Mouse (Mus musculus): ENCODE measurements around the gene Apol7b. TPM values are rescaled to one million over a fixed set of nuclear protein-coding genes. Genes with fewer than 3 reads are reported as not detected.
"Not testable (repeated sequence)": the region's sequence is repeated elsewhere in the genome, so short reads cannot be mapped to it uniquely, and the experiment has no call there.

Apol7b gene
- not detected in 2 replicates for polyA plus RNA-seq (2011; ENCODE audit: insufficient read depth, insufficient read length, low read depth, missing spikeins)

DNA sequence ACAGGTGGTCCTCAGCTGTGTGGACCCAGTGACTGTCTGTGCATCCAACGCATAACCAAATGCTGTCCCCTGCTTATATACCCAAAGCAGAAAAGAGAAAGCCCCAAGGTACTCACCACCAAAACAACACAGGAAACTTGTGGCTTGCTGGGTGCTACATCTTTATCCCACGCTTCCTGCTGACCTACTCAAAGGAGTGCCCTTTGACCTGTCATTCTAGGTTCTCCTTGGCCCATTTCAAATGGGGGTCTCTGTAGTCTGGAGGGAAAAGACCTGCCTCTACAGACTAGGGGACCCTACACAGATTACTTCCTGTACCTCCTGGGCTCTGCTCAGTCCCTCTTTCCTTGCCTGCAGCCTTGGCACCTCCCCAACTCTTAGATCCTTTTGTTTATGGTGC lies at the start of gene Apol7b:
Apol7b (minus strand) TSS at position 101 of the 400 bp plus-strand sequence.
- not testable (repeated sequence) for H3K36me3 ChIP-seq (ENCODE audit: control insufficient read depth, insufficient read depth, low read length, poor library complexity, severe bottlenecking); H3K4me3 ChIP-seq (ENCODE audit: low read depth, low read length); H3K9ac ChIP-seq (ENCODE audit: low read depth, poor library complexity, severe bottlenecking); H3K27ac ChIP-seq (ENCODE audit: insufficient read depth, low read length); H3K4me1 ChIP-seq (ENCODE audit: control insufficient read depth, insufficient read depth, low read length); H3K9me3 ChIP-seq (replicated peaks; ENCODE audit: control insufficient read depth, insufficient read depth, low read length, poor library complexity, severe bottlenecking); H3K27me3 ChIP-seq (ENCODE audit: control insufficient read depth, insufficient read depth, low read length, poor library complexity, severe bottlenecking)

DNA sequence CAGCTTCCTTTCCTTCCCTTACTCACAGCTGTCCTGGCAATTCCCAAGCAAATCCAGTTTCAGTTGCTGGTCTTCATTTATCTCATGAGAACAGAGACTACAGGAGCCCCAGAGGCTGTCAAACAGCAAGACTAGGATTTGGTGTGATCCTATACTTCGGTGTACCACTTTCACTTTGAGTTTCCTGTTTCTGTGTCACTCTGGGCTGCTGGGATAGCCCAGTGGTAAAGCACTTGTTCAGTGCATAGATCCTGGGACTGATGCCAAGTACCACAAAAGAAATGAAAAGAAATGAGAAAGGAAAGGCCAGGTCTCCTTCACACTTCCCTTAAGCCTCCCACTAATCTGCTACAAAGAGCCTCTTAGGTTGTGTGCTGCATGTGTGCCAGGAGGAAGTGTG lies 47.4 kb upstream of the Apol7b start:
- not testable (repeated sequence) for H3K9ac ChIP-seq (ENCODE audit: low read depth, poor library complexity, severe bottlenecking); H3K36me3 ChIP-seq (ENCODE audit: control insufficient read depth, insufficient read depth, low read length, poor library complexity, severe bottlenecking); H3K27me3 ChIP-seq (ENCODE audit: control insufficient read depth, insufficient read depth, low read length, poor library complexity, severe bottlenecking); H3K9me3 ChIP-seq (replicated peaks; ENCODE audit: control insufficient read depth, insufficient read depth, low read length, poor library complexity, severe bottlenecking); H3K4me1 ChIP-seq (ENCODE audit: control insufficient read depth, insufficient read depth, low read length); H3K4me3 ChIP-seq (ENCODE audit: low read depth, low read length); H3K27ac ChIP-seq (ENCODE audit: insufficient read depth, low read length)

- not testable (repeated sequence) for H3K9me3 ChIP-seq (replicated peaks; ENCODE audit: control insufficient read depth, insufficient read depth, low read length, poor library complexity, severe bottlenecking); H3K9ac ChIP-seq (ENCODE audit: low read depth, poor library complexity, severe bottlenecking); H3K27me3 ChIP-seq (ENCODE audit: control insufficient read depth, insufficient read depth, low read length, poor library complexity, severe bottlenecking); H3K27ac ChIP-seq (ENCODE audit: insufficient read depth, low read length); H3K4me3 ChIP-seq (ENCODE audit: low read depth, low read length); H3K36me3 ChIP-seq (ENCODE audit: control insufficient read depth, insufficient read depth, low read length, poor library complexity, severe bottlenecking); H3K4me1 ChIP-seq (ENCODE audit: control insufficient read depth, insufficient read depth, low read length)
Observed at GRCm38 (mm10) chr15:77493181-77493580, 45.9 kb upstream of the Apol7b start.

GRCm38 (mm10) chr15:77482140-77482794 lies 35.0 kb upstream of the Apol7b start:
- Histone ChIP-seq H3K27ac (ENCODE audit: insufficient read depth, low read length) (no peak overlapping the region), H3K9me3 (replicated peaks; ENCODE audit: control insufficient read depth, insufficient read depth, low read length, poor library complexity, severe bottlenecking) (no peaks in the 10 kb centered on the region), H3K4me3 (ENCODE audit: low read depth, low read length) (no peak overlapping the region), H3K27me3 (ENCODE audit: control insufficient read depth, insufficient read depth, low read length, poor library complexity, severe bottlenecking) (no peaks in the 10 kb centered on the region; the same call in 1 of the 2 replicates), H3K9ac (ENCODE audit: low read depth, poor library complexity, severe bottlenecking) (no peak overlapping the region), H3K4me1 (ENCODE audit: control insufficient read depth, insufficient read depth, low read length) (no peaks in the 10 kb centered on the region), H3K36me3 (ENCODE audit: control insufficient read depth, insufficient read depth, low read length, poor library complexity, severe bottlenecking) (no peaks in the 10 kb centered on the region)
- TF ChIP-seq CTCF (IDR thresholded peaks at IDR 0.05; ENCODE audit: low read depth, low read length) (no peak), POLR2A (IDR thresholded peaks at IDR 0.05; ENCODE audit: insufficient read depth, low read length) (no peak), EP300 (IDR thresholded peaks at IDR 0.05; ENCODE audit: insufficient read depth, low read depth, low read length) (no peak)

DNA sequence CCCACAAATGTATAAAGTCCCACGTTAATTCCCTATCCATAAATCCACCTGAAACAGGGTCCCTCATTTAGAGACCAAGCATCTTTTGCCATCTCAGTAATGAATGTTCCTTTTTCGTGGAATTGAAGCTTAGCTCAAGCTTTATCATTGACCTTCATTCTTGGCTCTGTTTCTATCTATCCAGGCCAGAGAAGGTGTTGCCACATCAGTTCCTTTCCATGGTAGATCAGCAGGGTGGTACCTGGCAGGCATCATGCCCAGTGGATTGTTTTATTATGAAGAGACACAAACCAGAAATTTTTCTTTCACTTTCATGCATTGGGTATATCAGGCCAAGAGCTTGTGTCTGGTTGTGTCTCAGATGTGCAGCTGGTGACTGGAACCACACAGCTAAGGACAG lies 29.4 kb upstream of the Apol7b start, which contains the start of gene Apol10a:
Apol10a (plus strand) TSS at position 355 of the 400 bp plus-strand sequence.
- H3K27me3 ChIP-seq (ENCODE audit: control insufficient read depth, insufficient read depth, low read length, poor library complexity, severe bottlenecking); H3K36me3 ChIP-seq (ENCODE audit: control insufficient read depth, insufficient read depth, low read length, poor library complexity, severe bottlenecking); H3K27ac ChIP-seq (ENCODE audit: insufficient read depth, low read length); H3K9me3 ChIP-seq (replicated peaks; ENCODE audit: control insufficient read depth, insufficient read depth, low read length, poor library complexity, severe bottlenecking); H3K9ac ChIP-seq (ENCODE audit: low read depth, poor library complexity, severe bottlenecking); H3K4me3 ChIP-seq (ENCODE audit: low read depth, low read length); H3K4me1 ChIP-seq (ENCODE audit: control insufficient read depth, insufficient read depth, low read length): not testable (repeated sequence)

GRCm38 (mm10) chr15:77474699-77475390 lies 27.6 kb upstream of the Apol7b start:
- H3K9ac ChIP-seq (ENCODE audit: low read depth, poor library complexity, severe bottlenecking); H3K9me3 ChIP-seq (replicated peaks; ENCODE audit: control insufficient read depth, insufficient read depth, low read length, poor library complexity, severe bottlenecking); H3K4me1 ChIP-seq (ENCODE audit: control insufficient read depth, insufficient read depth, low read length); H3K27ac ChIP-seq (ENCODE audit: insufficient read depth, low read length); H3K4me3 ChIP-seq (ENCODE audit: low read depth, low read length); H3K27me3 ChIP-seq (ENCODE audit: control insufficient read depth, insufficient read depth, low read length, poor library complexity, severe bottlenecking); H3K36me3 ChIP-seq (ENCODE audit: control insufficient read depth, insufficient read depth, low read length, poor library complexity, severe bottlenecking): not testable (repeated sequence)

DNA sequence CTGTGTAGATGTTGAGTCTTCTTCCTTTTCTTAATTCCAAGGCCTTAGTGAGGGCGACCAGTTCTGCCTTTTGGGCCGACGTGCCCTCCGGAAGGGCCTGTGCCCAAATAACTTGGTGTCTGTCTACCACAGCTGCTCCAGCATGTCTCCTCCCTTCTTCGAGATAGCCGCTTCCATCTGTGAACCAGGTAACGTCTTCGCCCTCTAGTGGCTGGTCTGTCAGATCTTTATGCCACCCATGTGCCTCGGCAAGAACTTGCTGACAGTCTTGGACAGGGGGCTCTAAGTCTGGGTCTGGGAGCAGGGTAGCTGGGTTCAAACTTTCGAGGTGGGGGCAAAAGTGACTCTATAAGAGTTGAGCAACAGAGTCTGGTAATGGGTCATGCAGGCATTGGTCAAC lies 2.6 kb upstream of the Apol7b start:
- H3K4me3 ChIP-seq (ENCODE audit: low read depth, low read length); H3K36me3 ChIP-seq (ENCODE audit: control insufficient read depth, insufficient read depth, low read length, poor library complexity, severe bottlenecking); H3K4me1 ChIP-seq (ENCODE audit: control insufficient read depth, insufficient read depth, low read length); H3K9ac ChIP-seq (ENCODE audit: low read depth, poor library complexity, severe bottlenecking); H3K27ac ChIP-seq (ENCODE audit: insufficient read depth, low read length); H3K27me3 ChIP-seq (ENCODE audit: control insufficient read depth, insufficient read depth, low read length, poor library complexity, severe bottlenecking); H3K9me3 ChIP-seq (replicated peaks; ENCODE audit: control insufficient read depth, insufficient read depth, low read length, poor library complexity, severe bottlenecking): not testable (repeated sequence)
- TF ChIP-seq CTCF (IDR thresholded peaks at IDR 0.05; ENCODE audit: low read depth, low read length) = peak; percentile 46

- H3K9me3 ChIP-seq (replicated peaks; ENCODE audit: control insufficient read depth, insufficient read depth, low read length, poor library complexity, severe bottlenecking); H3K36me3 ChIP-seq (ENCODE audit: control insufficient read depth, insufficient read depth, low read length, poor library complexity, severe bottlenecking); H3K9ac ChIP-seq (ENCODE audit: low read depth, poor library complexity, severe bottlenecking); H3K4me3 ChIP-seq (ENCODE audit: low read depth, low read length); H3K27ac ChIP-seq (ENCODE audit: insufficient read depth, low read length); H3K27me3 ChIP-seq (ENCODE audit: control insufficient read depth, insufficient read depth, low read length, poor library complexity, severe bottlenecking); H3K4me1 ChIP-seq (ENCODE audit: control insufficient read depth, insufficient read depth, low read length): not testable (repeated sequence)
Observed at GRCm38 (mm10) chr15:77445668-77446067, 1.6 kb downstream of the Apol7b start.

DNA sequence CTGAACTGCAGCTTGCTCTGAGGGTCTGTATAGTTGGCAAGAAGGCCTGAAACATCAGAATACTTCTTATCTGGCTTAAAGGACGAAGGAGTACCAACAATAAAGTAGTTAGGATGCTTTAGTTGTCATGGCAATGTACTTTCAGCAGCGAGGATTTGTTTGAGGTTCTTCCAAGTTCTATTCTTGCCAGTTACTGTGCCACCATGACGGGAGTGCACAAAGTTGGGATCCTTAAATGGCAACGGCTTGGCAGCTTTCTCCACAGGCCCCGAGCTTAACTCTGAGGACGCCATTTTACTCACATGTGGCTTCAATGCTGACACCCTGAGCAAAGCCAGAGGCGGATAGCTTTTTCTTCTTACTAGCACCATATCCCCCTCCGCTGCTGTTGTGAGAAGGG lies 2.5 kb downstream of the Apol7b start:
- not testable (repeated sequence) for H3K9me3 ChIP-seq (replicated peaks; ENCODE audit: control insufficient read depth, insufficient read depth, low read length, poor library complexity, severe bottlenecking); H3K36me3 ChIP-seq (ENCODE audit: control insufficient read depth, insufficient read depth, low read length, poor library complexity, severe bottlenecking); H3K27ac ChIP-seq (ENCODE audit: insufficient read depth, low read length); H3K4me3 ChIP-seq (ENCODE audit: low read depth, low read length); H3K9ac ChIP-seq (ENCODE audit: low read depth, poor library complexity, severe bottlenecking); H3K4me1 ChIP-seq (ENCODE audit: control insufficient read depth, insufficient read depth, low read length); H3K27me3 ChIP-seq (ENCODE audit: control insufficient read depth, insufficient read depth, low read length, poor library complexity, severe bottlenecking)

All from ES-Bruce4 (cell line).